Mouse (Mus musculus): ENCODE results near the gene Zfp422. TPM values are rescaled to one million over a fixed set of nuclear protein-coding genes. Genes with fewer than 3 reads are reported as not detected.

Gene Zfp422
- total and polyA plus RNA-seq, 3 experiments, result 11.9 to 33.4 (median 33.2) TPM

GRCm38 (mm10) chr6:116653684-116654454, 25.1 kb upstream of the Zfp422 start (continued):
- TF ChIP-seq BHLHE40 (IDR thresholded peaks at IDR 0.05; ENCODE audit: low read depth, low read length), result 0 out of 2 replicates have a peak, but pooled peaks have one; percentile 10
- TF ChIP-seq JUN (IDR thresholded peaks at IDR 0.05; ENCODE audit: insufficient read depth, low read depth, low read length), result peak; percentile 5; the same call in 1 of the 2 replicates
- TF ChIP-seq UBTF (IDR thresholded peaks at IDR 0.05; ENCODE audit: low read depth, low read length), result no peak
- peak; percentile 58; the same call in 1 of the 2 replicates for TF ChIP-seq MAX (IDR thresholded peaks at IDR 0.05; ENCODE audit: low read length)
- no peak for TF ChIP-seq USF1 (IDR thresholded peaks at IDR 0.05; ENCODE audit: low read depth, low read length)

GRCm38 (mm10) chr6:116653191-116653590, 24.4 kb upstream of the Zfp422 start:
- H3K4me3 ChIP-seq (replicated peaks in 1 of 3; ENCODE audit: low read depth in 2 of 3, low read length in 2 of 3, poor library complexity in 1 of 3), result no peak overlapping the region
- in situ Hi-C loops (cut with MboI; ENCODE audit: low pct_ligation_motif_present, low pct_unique_long_range_greater_than_20kb, low sequenced_read_pairs) (loop anchor here (5.0 kb wide), 1 partner anchor 44 kb away; no protein-coding TSS in a partner anchor), dilution Hi-C loops (cut with MboI; ENCODE audit: extremely low pct_ligation_motif_present, extremely low pct_unique_long_range_greater_than_20kb, low sequenced_read_pairs) (no loop called here)
- DNase-seq (ENCODE audit: extremely low read depth), result no peak
- H3K4me1 ChIP-seq (ENCODE audit: control insufficient read depth in 1 of 2, insufficient read depth in 2 of 2), result peaks cover 14 to 31% of the 10 kb centered on the region in 2 experiments
- H3K9ac ChIP-seq (ENCODE audit: insufficient read depth, low read depth), result no peak overlapping the region
- H3K36me3 ChIP-seq (replicated peaks in 1 of 2; ENCODE audit: control insufficient read depth in 1 of 2, insufficient read depth in 1 of 2, low read length in 1 of 2), result peaks cover 85 to 92% of the 10 kb centered on the region in 2 experiments
- no peaks in the 10 kb centered on the region; the same call in 1 of the 2 replicates for H3K79me2 ChIP-seq (replicated peaks; ENCODE audit: control insufficient read depth, extremely low read depth, insufficient read depth, poor library complexity, severe bottlenecking)
- no peak overlapping the region for H3K4me2 ChIP-seq (ENCODE audit: insufficient read depth, low read depth, poor library complexity, severe bottlenecking)
- H3K9me3 ChIP-seq (replicated peaks; ENCODE audit: low read length), result no peaks in the 10 kb centered on the region
- no peak overlapping the region for H3K27ac ChIP-seq (ENCODE audit: insufficient read depth, low read depth)
- no peaks in the 10 kb centered on the region for H3K27me3 ChIP-seq (replicated peaks)
- TF ChIP-seq JUN (IDR thresholded peaks at IDR 0.05; ENCODE audit: insufficient read depth, low read depth, low read length) (no peak), NELFE (IDR thresholded peaks at IDR 0.05; ENCODE audit: low read depth, low read length) (no peak), MYC (IDR thresholded peaks at IDR 0.05; ENCODE audit: low read depth, low read length) (no peak), ZNF384 (IDR thresholded peaks at IDR 0.05; ENCODE audit: low read depth, low read length) (no peak), RAD21 (IDR thresholded peaks at IDR 0.05; ENCODE audit: low read depth, low read length) (no peak), SIN3A (IDR thresholded peaks at IDR 0.05; ENCODE audit: low read length) (no peak), ZC3H11A (IDR thresholded peaks at IDR 0.05; ENCODE audit: low read depth, low read length) (no peak)

- Histone ChIP-seq H3K9ac (ENCODE audit: insufficient read depth, low read depth) (no peak overlapping the region), H3K27ac (ENCODE audit: insufficient read depth, low read depth) (no peak overlapping the region), H3K4me2 (ENCODE audit: insufficient read depth, low read depth, poor library complexity, severe bottlenecking) (no peak overlapping the region), H3K27me3 (replicated peaks) (no peaks in the 10 kb centered on the region), H3K4me1 (ENCODE audit: control insufficient read depth in 1 of 2, insufficient read depth in 2 of 2) (peaks cover 14 to 31% of the 10 kb centered on the region in 2 experiments), H3K4me3 (replicated peaks in 1 of 3; ENCODE audit: low read depth in 2 of 3, low read length in 2 of 3, poor library complexity in 1 of 3) (no peak overlapping the region), H3K79me2 (replicated peaks; ENCODE audit: control insufficient read depth, extremely low read depth, insufficient read depth, poor library complexity, severe bottlenecking) (no peaks in the 10 kb centered on the region; the same call in 1 of the 2 replicates), H3K36me3 (replicated peaks in 1 of 2; ENCODE audit: control insufficient read depth in 1 of 2, insufficient read depth in 1 of 2, low read length in 1 of 2) (peaks cover 85 to 93% of the 10 kb centered on the region in 2 experiments), H3K9me3 (replicated peaks; ENCODE audit: low read length) (no peaks in the 10 kb centered on the region)
- DNase-seq (ENCODE audit: extremely low read depth), result no peak
- TF ChIP-seq NRF1 (IDR thresholded peaks at IDR 0.05; ENCODE audit: low read depth, low read length), result no peak
- TF ChIP-seq PAX5 (IDR thresholded peaks at IDR 0.05; ENCODE audit: low read length), result no peak
- TF ChIP-seq ZC3H11A (IDR thresholded peaks at IDR 0.05; ENCODE audit: low read depth, low read length), result no peak
- TF ChIP-seq MEF2A (IDR thresholded peaks at IDR 0.05; ENCODE audit: borderline replicate concordance, low read depth, low read length), result no peak
- TF ChIP-seq MYC (IDR thresholded peaks at IDR 0.05; ENCODE audit: low read depth, low read length), result no peak
- no peak for TF ChIP-seq RAD21 (IDR thresholded peaks at IDR 0.05; ENCODE audit: low read depth, low read length)
- TF ChIP-seq ELF1 (IDR thresholded peaks at IDR 0.05; ENCODE audit: low read depth, low read length), result no peak
- TF ChIP-seq ETS1 (conservative IDR thresholded peaks at IDR 0.05; ENCODE audit: low read depth, low read length), result no peak
- no peak for TF ChIP-seq BHLHE40 (IDR thresholded peaks at IDR 0.05; ENCODE audit: low read depth, low read length)
- TF ChIP-seq TBP (conservative IDR thresholded peaks at IDR 0.05; ENCODE audit: low read depth, low read length), result no peak
- no peak for TF ChIP-seq HCFC1 (IDR thresholded peaks at IDR 0.05; ENCODE audit: low read depth, low read length)
- no peak for TF ChIP-seq USF2 (conservative IDR thresholded peaks at IDR 0.05; ENCODE audit: low read depth, low read length)
- in situ Hi-C loops (cut with MboI; ENCODE audit: low pct_ligation_motif_present, low pct_unique_long_range_greater_than_20kb, low sequenced_read_pairs), result loop anchor here (5.0 kb wide), 1 partner anchor 46 kb away; no protein-coding TSS in a partner anchor
- dilution Hi-C loops (cut with MboI; ENCODE audit: extremely low pct_ligation_motif_present, extremely low pct_unique_long_range_greater_than_20kb, low sequenced_read_pairs), result no loop called here
Observed at GRCm38 (mm10) chr6:116651437-116652118, 22.8 kb upstream of the Zfp422 start.

Data from CH12.LX (cell line).